Mouse (Mus musculus): ENCODE measurements around the gene Gga1. TPM values are rescaled to one million over a fixed set of nuclear protein-coding genes. Genes with fewer than 3 reads are reported as not detected.
A peak's percentile ranks its signal among the peaks of the same experiment; 100 is the strongest.

Gga1 gene
- polyA plus RNA-seq, 1 experiment from 2014 or later, result 25.7 TPM

GRCm38 (mm10) chr15:78868398-78868797, 8.6 kb upstream of the Gga1 start:
- H3K4me2 ChIP-seq, result no peak overlapping the region
- peak; percentile 42; the same call in 1 of the 2 replicates for ATAC-seq (ENCODE audit: low FRiP score)
- 38% methylated on average over 9 of the region's 9 CpGs for WGBS

GRCm38 (mm10) chr15:78868826-78869233, 8.2 kb upstream of the Gga1 start:
- no peaks in the 10 kb centered on the region for H3K27me3 ChIP-seq (ENCODE audit: control insufficient read depth, insufficient read depth, low read length)
- no peak overlapping the region for H3K9ac ChIP-seq (ENCODE audit: low read length)
- ATAC-seq (ENCODE audit: low FRiP score) (peak; percentile 44; the same call in 1 of the 2 replicates), DNase-seq (ENCODE audit: low spot score, missing footprints) (no peak)
- no peaks in the 10 kb centered on the region for H3K36me3 ChIP-seq (ENCODE audit: control insufficient read depth, insufficient read depth, low read length)
- no peaks in the 10 kb centered on the region for H3K9me3 ChIP-seq (ENCODE audit: control insufficient read depth, low read length)
- H3K27ac ChIP-seq (ENCODE audit: low read depth, low read length), result peak overlapping the region; percentile 7
- no peak overlapping the region for H3K4me3 ChIP-seq (ENCODE audit: low read depth, low read length)
- WGBS, result 56% methylated on average over 7 of the region's 7 CpGs
- no peak overlapping the region for H3K4me2 ChIP-seq
- peaks cover 8% of the 10 kb centered on the region; the same call in 1 of the 2 replicates for H3K4me1 ChIP-seq (ENCODE audit: control insufficient read depth, insufficient read depth, low read length)

More at GRCm38 (mm10) chr15:78868398-78868797, 8.6 kb upstream of the Gga1 start:
- H3K27ac ChIP-seq (ENCODE audit: low read depth, low read length), result peak overlapping the region; percentile 7
- H3K9me3 ChIP-seq (ENCODE audit: control insufficient read depth, low read length), result no peaks in the 10 kb centered on the region
- no peak overlapping the region for H3K9ac ChIP-seq (ENCODE audit: low read length)
- no peaks in the 10 kb centered on the region for H3K36me3 ChIP-seq (ENCODE audit: control insufficient read depth, insufficient read depth, low read length)
- DNase-seq (ENCODE audit: low spot score, missing footprints), result peak; percentile 88
- H3K4me3 ChIP-seq (ENCODE audit: low read depth, low read length), result no peak overlapping the region
- H3K4me1 ChIP-seq (ENCODE audit: control insufficient read depth, insufficient read depth, low read length), result peaks cover 8% of the 10 kb centered on the region; the same call in 1 of the 2 replicates
- H3K27me3 ChIP-seq (ENCODE audit: control insufficient read depth, insufficient read depth, low read length), result no peaks in the 10 kb centered on the region

GRCm38 (mm10) chr15:78869775-78870174, 7.2 kb upstream of the Gga1 start:
- Histone ChIP-seq H3K4me3 (ENCODE audit: low read depth, low read length) (no peak overlapping the region), H3K9me3 (ENCODE audit: control insufficient read depth, low read length) (no peaks in the 10 kb centered on the region), H3K9ac (ENCODE audit: low read length) (no peak overlapping the region), H3K4me1 (ENCODE audit: control insufficient read depth, insufficient read depth, low read length) (peaks cover 10% of the 10 kb centered on the region; the same call in 1 of the 2 replicates), H3K27ac (ENCODE audit: low read depth, low read length) (no peak overlapping the region), H3K36me3 (ENCODE audit: control insufficient read depth, insufficient read depth, low read length) (no peaks in the 10 kb centered on the region), H3K27me3 (ENCODE audit: control insufficient read depth, insufficient read depth, low read length) (no peaks in the 10 kb centered on the region), H3K4me2 (no peak overlapping the region)
- 26% methylated on average over 6 of the region's 6 CpGs for WGBS
- ATAC-seq (ENCODE audit: low FRiP score), result no peak
- DNase-seq (ENCODE audit: low spot score, missing footprints), result peak; percentile 86

GRCm38 (mm10) chr15:78872021-78872608, 4.9 kb upstream of the Gga1 start:
- 52% methylated on average over 5 of the region's 5 CpGs for WGBS

GRCm38 (mm10) chr15:78873803-78874435, 3.1 kb upstream of the Gga1 start:
- Histone ChIP-seq H3K4me1 (ENCODE audit: control insufficient read depth, insufficient read depth, low read length) (peaks cover 16% of the 10 kb centered on the region), H3K4me3 (ENCODE audit: low read depth, low read length) (no peak overlapping the region), H3K27me3 (ENCODE audit: control insufficient read depth, insufficient read depth, low read length) (no peaks in the 10 kb centered on the region), H3K36me3 (ENCODE audit: control insufficient read depth, insufficient read depth, low read length) (no peaks in the 10 kb centered on the region), H3K9ac (ENCODE audit: low read length) (no peak overlapping the region), H3K4me2 (no peak overlapping the region), H3K27ac (ENCODE audit: low read depth, low read length) (no peak overlapping the region), H3K9me3 (ENCODE audit: control insufficient read depth, low read length) (no peaks in the 10 kb centered on the region)
- 55% methylated on average over 13 of the region's 13 CpGs for whole genome bisulfite sequencing
- DNase-seq (ENCODE audit: low spot score, missing footprints), result no peak
- ATAC-seq (ENCODE audit: low FRiP score), result no peak

More at GRCm38 (mm10) chr15:78872021-78872608, 4.9 kb upstream of the Gga1 start:
- no peaks in the 10 kb centered on the region for H3K27me3 ChIP-seq (ENCODE audit: control insufficient read depth, insufficient read depth, low read length)
- H3K4me3 ChIP-seq (ENCODE audit: low read depth, low read length), result no peak overlapping the region
- no peak overlapping the region for H3K27ac ChIP-seq (ENCODE audit: low read depth, low read length)
- no peaks in the 10 kb centered on the region for H3K9me3 ChIP-seq (ENCODE audit: control insufficient read depth, low read length)
- H3K4me2 ChIP-seq, result no peak overlapping the region
- no peak for DNase-seq (ENCODE audit: low spot score, missing footprints)
- ATAC-seq (ENCODE audit: low FRiP score), result no peak
- H3K4me1 ChIP-seq (ENCODE audit: control insufficient read depth, insufficient read depth, low read length), result peaks cover 19% of the 10 kb centered on the region
- no peak overlapping the region for H3K9ac ChIP-seq (ENCODE audit: low read length)
- no peaks in the 10 kb centered on the region for H3K36me3 ChIP-seq (ENCODE audit: control insufficient read depth, insufficient read depth, low read length)

GRCm38 (mm10) chr15:78874989-78875388, 2.0 kb upstream of the Gga1 start:
- Histone ChIP-seq H3K9ac (ENCODE audit: low read length) (no peak overlapping the region), H3K4me3 (ENCODE audit: low read depth, low read length) (no peak overlapping the region), H3K27ac (ENCODE audit: low read depth, low read length) (no peak overlapping the region), H3K4me2 (no peak overlapping the region), H3K27me3 (ENCODE audit: control insufficient read depth, insufficient read depth, low read length) (no peaks in the 10 kb centered on the region), H3K9me3 (ENCODE audit: control insufficient read depth, low read length) (no peaks in the 10 kb centered on the region), H3K36me3 (ENCODE audit: control insufficient read depth, insufficient read depth, low read length) (no peaks in the 10 kb centered on the region), H3K4me1 (ENCODE audit: control insufficient read depth, insufficient read depth, low read length) (peaks cover 19% of the 10 kb centered on the region)
- 76% methylated on average over 8 of the region's 8 CpGs for WGBS
- DNase-seq (ENCODE audit: low spot score, missing footprints) (no peak), ATAC-seq (ENCODE audit: low FRiP score) (no peak)

- Histone ChIP-seq H3K4me1 (ENCODE audit: control insufficient read depth, insufficient read depth, low read length) (peaks cover 19% of the 10 kb centered on the region), H3K9me3 (ENCODE audit: control insufficient read depth, low read length) (no peaks in the 10 kb centered on the region), H3K36me3 (ENCODE audit: control insufficient read depth, insufficient read depth, low read length) (no peaks in the 10 kb centered on the region), H3K27me3 (ENCODE audit: control insufficient read depth, insufficient read depth, low read length) (no peaks in the 10 kb centered on the region), H3K27ac (ENCODE audit: low read depth, low read length) (no peak overlapping the region), H3K4me2 (no peak overlapping the region), H3K4me3 (ENCODE audit: low read depth, low read length) (no peak overlapping the region), H3K9ac (ENCODE audit: low read length) (0 out of 2 replicates have a peak overlapping the region, but pooled peaks have one; percentile 88)
- DNase-seq (ENCODE audit: low spot score, missing footprints) (no peak), ATAC-seq (ENCODE audit: low FRiP score) (no peak)
- WGBS, result 86% methylated on average over 5 of the region's 5 CpGs
Observed at GRCm38 (mm10) chr15:78875537-78875936, 1.5 kb upstream of the Gga1 start.

- ATAC-seq (ENCODE audit: low FRiP score), result no peak
- WGBS, result 4% methylated on average over 17 of the region's 17 CpGs
- Histone ChIP-seq H3K27me3 (ENCODE audit: control insufficient read depth, insufficient read depth, low read length) (no peaks in the 10 kb centered on the region), H3K27ac (ENCODE audit: low read depth, low read length) (peak overlapping the region; percentile 98), H3K9ac (ENCODE audit: low read length) (peak overlapping the region; percentile 88), H3K36me3 (ENCODE audit: control insufficient read depth, insufficient read depth, low read length) (peaks cover 4% of the 10 kb centered on the region; the same call in 1 of the 2 replicates), H3K4me1 (ENCODE audit: control insufficient read depth, insufficient read depth, low read length) (peaks cover 19% of the 10 kb centered on the region), H3K4me3 (ENCODE audit: low read depth, low read length) (peak overlapping the region; percentile 75), H3K4me2 (peak overlapping the region; percentile 84), H3K9me3 (ENCODE audit: control insufficient read depth, low read length) (no peaks in the 10 kb centered on the region)
- DNase-seq (ENCODE audit: low spot score, missing footprints), result peak; percentile 98
Observed at GRCm38 (mm10) chr15:78876258-78876696, 713 bp upstream of the Gga1 start.

GRCm38 (mm10) chr15:78877810-78878390, 910 bp downstream of the Gga1 start:
- no peak for ATAC-seq (ENCODE audit: low FRiP score)

More at GRCm38 (mm10) chr15:78877810-78878390, 910 bp downstream of the Gga1 start:
- H3K9ac ChIP-seq (ENCODE audit: low read length), result peak overlapping the region; percentile 88
- DNase-seq (ENCODE audit: low spot score, missing footprints), result no peak
- peak overlapping the region; percentile 98 for H3K27ac ChIP-seq (ENCODE audit: low read depth, low read length)
- peaks cover 8% of the 10 kb centered on the region; the same call in 1 of the 2 replicates for H3K36me3 ChIP-seq (ENCODE audit: control insufficient read depth, insufficient read depth, low read length)
- WGBS, result 2% methylated on average over 17 of the region's 17 CpGs
- peaks cover 19% of the 10 kb centered on the region for H3K4me1 ChIP-seq (ENCODE audit: control insufficient read depth, insufficient read depth, low read length)
- H3K4me2 ChIP-seq, result peak overlapping the region; percentile 84
- H3K4me3 ChIP-seq (ENCODE audit: low read depth, low read length), result peak overlapping the region; percentile 75
- no peaks in the 10 kb centered on the region for H3K27me3 ChIP-seq (ENCODE audit: control insufficient read depth, insufficient read depth, low read length)
- no peaks in the 10 kb centered on the region for H3K9me3 ChIP-seq (ENCODE audit: control insufficient read depth, low read length)

Data from midbrain, embryonic 11.5 days (tissue).